Mouse (Mus musculus): Measurements from ENCODE around the gene Sebox.

DNA sequence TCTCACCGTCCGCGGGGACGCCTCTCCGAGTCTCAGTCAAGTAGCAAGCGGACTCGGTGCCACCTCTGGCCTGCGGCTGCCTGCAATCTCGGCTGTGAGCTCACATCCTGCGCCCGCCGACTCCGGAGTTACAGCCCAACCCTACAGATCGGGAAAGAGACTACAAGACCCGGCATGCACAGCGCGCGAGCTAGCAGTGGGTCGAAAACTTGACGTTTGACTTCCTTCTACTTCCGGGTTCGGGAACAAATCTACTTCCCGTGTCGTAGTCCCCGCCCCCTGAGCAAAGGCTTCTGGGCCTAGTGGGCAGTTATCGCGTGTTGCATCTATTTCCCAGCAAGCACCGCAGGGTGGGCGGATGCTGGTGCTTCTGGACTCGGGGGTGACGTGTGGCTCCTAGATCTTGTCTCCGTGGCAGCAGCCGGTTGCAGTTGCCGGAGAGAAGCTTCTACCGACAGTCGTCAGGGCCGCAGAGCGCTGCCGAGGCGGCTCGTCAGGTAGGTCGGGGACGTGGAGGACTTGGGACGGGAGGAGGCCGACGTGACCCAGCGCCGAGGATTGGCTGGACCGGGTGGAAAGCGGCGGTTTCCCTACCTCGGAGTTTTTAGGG, 32.9 kb downstream of the Sebox start, which contains the start of the genes Tnfaip1 and Ift20:
- TF ChIP-seq CTCF (IDR thresholded peaks at IDR 0.05; ENCODE audit: low read depth, low read length) (no peak), POLR2A (IDR thresholded peaks at IDR 0.05; ENCODE audit: borderline replicate concordance, low read depth, low read length) (no peak)

All from bone marrow macrophage, adult 2 months (primary cell).